Mouse (Mus musculus) urinary bladder, adult 2 months (tissue): Measurements from ENCODE around the gene Srsf7. TPM values are rescaled to one million over a fixed set of nuclear protein-coding genes. Genes with fewer than 3 reads are reported as not detected.
A peak's percentile ranks its signal among the peaks of the same experiment; 100 is the strongest.
"Not testable (repeated sequence)": the region's sequence is repeated elsewhere in the genome, so short reads cannot be mapped to it uniquely, and the experiment has no call there.

ENCODE experiments used
- DNase-seq: peaks from one replicate; pipeline ENCODE4 v3.0.0; 2022; ENCODE audit warnings: low spot score
- polyA plus RNA-seq: library from polyadenylated mRNA; depleted of rRNA; stranded (reverse); fragments of >200 nt; gene quantifications from 2 replicates; pipeline ENCODE4 v1.2.3, GENCODE M21; 2012; rRNA removed

Gene Srsf7
- polyA plus RNA-seq: 133 and 176 TPM in 2 replicates

GRCm38 (mm10) chr17:80206671-80207581, at the start of gene Srsf7, which contains the start of gene Ttc39d:
Gene Srsf7, minus strand, starts transcription at chr17:80207307.
Gene Ttc39d, plus strand, starts transcription at chr17:80207460.
- peak; percentile 100 for DNase-seq

- DNase-seq: peak; percentile 31
Measured at GRCm38 (mm10) chr17:80255208-80255607, 48.1 kb upstream of the Srsf7 start.

DNA sequence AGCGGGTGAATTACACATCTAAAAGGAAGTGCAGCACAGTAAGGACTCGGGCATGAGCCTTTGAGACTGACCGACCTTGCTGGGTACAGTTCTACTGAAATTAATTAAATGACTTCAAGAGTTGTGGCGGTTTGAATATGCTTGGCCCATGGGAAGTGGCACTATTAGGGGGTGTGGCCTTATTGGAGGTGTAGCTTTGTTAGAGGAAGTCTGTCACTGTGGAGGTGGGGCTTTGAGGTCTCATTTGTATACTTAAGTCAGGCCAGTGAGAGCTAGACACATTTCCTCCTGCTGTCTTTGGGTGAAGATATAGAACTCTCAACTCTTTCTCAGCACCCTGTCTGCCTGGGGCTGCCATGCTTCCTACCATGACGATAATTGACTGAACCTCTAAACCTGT, 47.3 kb upstream of the Srsf7 start:
- no peak for DNase-seq

DNA sequence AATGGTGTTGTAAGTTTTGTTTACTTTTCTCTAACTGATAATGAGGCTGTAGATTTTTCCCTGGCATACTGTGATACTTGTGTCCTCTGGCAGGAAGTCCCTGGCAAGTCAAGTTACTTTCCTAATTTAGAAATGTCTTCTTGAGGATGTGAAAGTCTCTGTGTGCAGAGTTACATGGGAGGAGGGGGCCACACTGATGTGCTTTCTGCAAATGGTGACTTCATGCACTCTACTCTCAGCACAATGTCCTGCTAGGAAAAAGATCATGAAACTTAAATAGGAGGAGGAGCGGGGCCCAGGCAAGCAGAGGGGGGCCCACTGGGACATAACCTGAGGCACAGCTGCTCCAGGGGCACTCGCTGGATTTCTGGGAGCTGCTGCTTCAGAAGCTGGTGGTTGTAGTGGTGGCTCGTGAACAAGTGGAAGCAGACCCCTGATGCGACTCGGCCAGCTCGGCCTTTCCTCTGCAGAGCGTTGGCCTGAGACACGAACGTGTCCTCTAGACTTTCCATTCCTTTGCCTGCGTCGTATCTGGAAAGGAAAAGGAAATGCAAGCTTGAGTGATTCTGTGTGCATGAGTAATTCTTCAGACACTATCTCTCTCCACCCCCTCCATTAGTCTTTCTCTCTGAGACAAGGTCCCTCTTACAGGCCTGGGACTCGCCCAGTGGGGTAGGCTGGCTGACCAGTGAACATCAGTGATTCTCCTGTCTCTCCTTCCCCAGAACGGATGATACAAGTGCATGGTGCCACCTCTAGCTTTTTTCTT, 45.8 kb upstream of the Srsf7 start:
- no peak for DNase-seq

- no peak for DNase-seq
Measured at GRCm38 (mm10) chr17:80243116-80243515, 36.0 kb upstream of the Srsf7 start.

DNA sequence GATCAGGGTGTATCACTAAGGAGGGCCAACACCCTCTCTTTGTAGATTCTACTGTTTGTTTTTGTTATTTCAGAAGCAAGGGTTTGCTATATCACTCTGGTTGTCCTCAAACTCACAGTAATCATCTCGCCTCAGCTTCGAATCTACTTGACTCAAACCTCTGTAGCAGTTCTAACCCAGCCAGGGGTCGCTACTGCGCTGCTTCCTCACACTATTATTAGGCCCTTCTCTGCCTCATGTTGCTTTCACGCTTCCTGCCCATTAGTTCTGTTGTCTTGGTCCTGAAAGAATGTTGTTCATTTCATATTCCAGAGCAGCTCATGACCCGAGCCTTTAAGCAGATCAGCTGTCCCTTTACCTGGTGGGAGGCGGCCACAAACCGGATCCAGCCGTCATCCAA, 34.5 kb upstream of the Srsf7 start:
- no peak for DNase-seq

GRCm38 (mm10) chr17:80237475-80237874, 30.4 kb upstream of the Srsf7 start:
- no peak for DNase-seq

- DNase-seq: no peak
Measured at GRCm38 (mm10) chr17:80236805-80237204, 29.7 kb upstream of the Srsf7 start.

- no peak for DNase-seq
Measured at GRCm38 (mm10) chr17:80235477-80235876, 28.4 kb upstream of the Srsf7 start.

DNA sequence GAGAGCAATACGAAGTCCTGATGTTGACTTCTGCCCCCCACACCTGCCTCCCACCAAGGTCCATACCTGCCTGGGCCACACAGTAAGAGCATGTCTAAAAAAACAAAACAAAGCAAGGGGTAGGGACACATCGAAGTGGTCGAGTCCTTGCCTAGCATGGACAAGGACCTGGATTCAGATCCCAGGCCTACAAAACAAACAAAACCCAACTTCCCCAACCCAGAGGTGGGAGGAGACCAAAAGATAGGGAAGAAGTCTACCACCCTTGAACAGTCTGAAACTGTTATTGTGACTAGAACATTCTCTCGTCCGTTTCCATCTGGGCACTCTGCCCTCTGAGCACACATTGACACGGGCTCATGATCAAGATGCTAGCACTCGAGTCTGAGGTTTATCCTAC, 27.3 kb upstream of the Srsf7 start:
- no peak for DNase-seq

- DNase-seq: no peak
Measured at GRCm38 (mm10) chr17:80233844-80234243, 26.7 kb upstream of the Srsf7 start.

- DNase-seq: no peak
Measured at GRCm38 (mm10) chr17:80229396-80229795, 22.3 kb upstream of the Srsf7 start.

- not testable (repeated sequence) for DNase-seq
Measured at GRCm38 (mm10) chr17:80225142-80225541, 18.0 kb upstream of the Srsf7 start.

- peak; percentile 54 for DNase-seq
Measured at GRCm38 (mm10) chr17:80224326-80225116, 17.4 kb upstream of the Srsf7 start, which contains the start of gene Gemin6. Gene Gemin6, plus strand, starts transcription at chr17:80224441.

- DNase-seq: no peak
Measured at GRCm38 (mm10) chr17:80223829-80224228, 16.7 kb upstream of the Srsf7 start.

DNA sequence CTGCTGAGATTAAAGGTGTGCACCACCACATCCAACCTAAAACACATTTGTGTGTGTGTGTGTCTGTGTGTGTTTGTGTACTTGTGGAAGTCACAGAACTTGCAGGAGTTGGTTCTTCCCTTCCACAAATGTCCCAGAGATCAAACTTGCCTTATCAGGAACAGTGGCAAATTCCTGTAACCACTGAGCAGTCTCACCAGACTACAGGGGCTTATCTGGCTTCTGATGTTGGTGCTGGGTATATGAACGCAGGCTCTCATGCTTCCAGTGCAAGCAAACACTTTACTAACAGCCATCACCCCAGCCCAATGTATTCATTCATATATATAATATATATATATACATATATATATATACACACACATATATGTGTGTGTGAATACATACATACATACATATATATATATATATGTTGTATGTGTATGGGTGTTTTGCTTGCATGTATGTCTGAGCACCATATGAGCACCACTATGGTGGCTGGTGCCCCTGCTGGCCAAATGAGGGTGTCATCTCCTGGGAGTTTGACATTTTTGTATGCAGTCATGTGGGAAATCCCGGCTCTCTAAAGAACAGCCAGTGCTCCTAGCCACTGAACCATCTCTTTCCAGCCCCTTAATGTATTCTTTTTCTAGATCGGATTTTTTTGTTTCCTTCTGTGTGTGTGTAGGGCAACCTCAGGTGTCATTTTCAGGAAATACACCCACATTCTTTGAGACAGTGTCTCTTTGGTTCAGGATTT, 15.0 kb upstream of the Srsf7 start:
- no peak for DNase-seq

DNA sequence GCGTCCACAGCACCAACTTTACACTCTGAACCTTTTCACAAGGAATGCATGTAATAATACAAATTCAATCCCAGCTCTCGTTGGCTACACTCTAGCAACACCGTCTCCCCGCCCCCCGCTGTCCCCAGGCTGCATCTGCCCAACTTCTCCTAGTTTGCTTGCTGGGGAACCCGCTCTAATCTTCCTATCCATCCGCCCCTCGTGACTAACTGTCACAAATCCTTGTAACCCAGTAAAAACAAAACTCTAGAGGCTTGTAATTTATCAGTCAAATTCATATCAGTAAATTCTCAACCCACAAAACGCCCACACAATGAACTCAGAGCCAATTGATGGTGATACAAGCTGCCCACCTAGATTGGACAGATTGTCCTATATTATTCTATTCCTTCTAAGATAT, 14.1 kb upstream of the Srsf7 start:
- no peak for DNase-seq

GRCm38 (mm10) chr17:80220131-80220530, 13.0 kb upstream of the Srsf7 start:
- no peak for DNase-seq

- not testable (repeated sequence) for DNase-seq
Measured at GRCm38 (mm10) chr17:80213998-80214397, 6.9 kb upstream of the Srsf7 start.

GRCm38 (mm10) chr17:80206301-80206670, 821 bp downstream of the Srsf7 start:
- no peak for DNase-seq

- DNase-seq: no peak
Measured at GRCm38 (mm10) chr17:80205657-80206056, 1.4 kb downstream of the Srsf7 start.
